Mouse (Mus musculus) embryonic facial prominence, embryonic 10.5 days (tissue): Measurements from ENCODE around the gene Rpain. TPM values are rescaled to one million over a fixed set of nuclear protein-coding genes. Genes with fewer than 3 reads are reported as not detected.

Experiments
- DNase-seq: peaks from one replicate; pipeline ENCODE4 v3.0.0-alpha.2; 2017; ENCODE audit warnings: low spot score
- H3K27ac ChIP-seq: fragments of 300-500 bp; sonication (generic); replicated peaks from 2 replicates; pipeline ENCODE4 v1.5.1; 2016; ENCODE audit warnings: mild to moderate bottlenecking
- H3K27me3 ChIP-seq: fragments of 300-500 bp; sonication (generic); replicated peaks from 2 replicates; pipeline ENCODE4 v1.6.1; 2016; ENCODE audit warnings: low read depth, mild to moderate bottlenecking; ENCODE audit not compliant: poor library complexity, severe bottlenecking
- H3K36me3 ChIP-seq: fragments of 300-500 bp; sonication (generic); replicated peaks from 2 replicates; pipeline ENCODE4 v1.6.1; 2016; ENCODE audit warnings: mild to moderate bottlenecking, moderate library complexity
- H3K4me1 ChIP-seq: fragments of 300-500 bp; sonication (generic); 2 replicates; pipeline ENCODE4 v1.6.1; 2016
- H3K4me3 ChIP-seq: fragments of 300-500 bp; sonication (generic); 2 replicates; pipeline ENCODE4 v1.5.1; 2016; ENCODE audit warnings: mild to moderate bottlenecking, moderate library complexity
- H3K9me3 ChIP-seq: fragments of 300-500 bp; sonication (generic); 2 replicates; pipeline ENCODE4 v1.6.1; 2016; ENCODE audit warnings: mild to moderate bottlenecking
- WGBS: fragments of 180-500 bp; shearing (Covaris S2); methylation state at CpG from one replicate; pipeline ENCODE4 v1.1.7; 2016; 5-methylcytosine and 5-hydroxymethylcytosine counted together
- polyA plus RNA-seq: library from polyadenylated mRNA; unstranded; fragments of >200 nt; fragmentation: Nextera tagmentation; extraction: Ambion mirVana; gene quantifications from 2 replicates; pipeline ENCODE4 v1.2.1, GENCODE M21; 2016

The Rpain gene
- polyA plus RNA-seq, 1 experiment from 2014 or later, result 82.4 TPM

DNA sequence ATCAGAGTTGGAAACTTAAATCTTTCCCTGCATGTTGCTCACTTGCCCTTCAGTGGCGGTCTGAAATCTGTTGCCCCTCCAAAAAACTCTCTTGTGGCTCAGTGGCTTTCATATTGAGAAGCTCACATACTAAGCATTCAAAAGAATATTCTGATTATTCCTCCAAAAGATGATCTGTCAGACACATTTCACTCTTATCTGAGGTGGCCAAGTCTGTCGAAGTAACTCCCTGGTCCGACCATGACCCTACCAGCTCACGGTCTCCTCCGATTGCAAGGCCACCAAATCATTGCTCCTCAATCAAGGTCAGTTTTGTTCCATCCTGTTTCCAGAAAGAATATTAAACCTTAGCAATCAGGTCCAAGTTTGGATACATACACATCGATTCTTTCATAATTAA is 37.0 kb downstream of the Rpain start:
- no peaks in the 10 kb centered on the region for H3K27me3 ChIP-seq

DNA sequence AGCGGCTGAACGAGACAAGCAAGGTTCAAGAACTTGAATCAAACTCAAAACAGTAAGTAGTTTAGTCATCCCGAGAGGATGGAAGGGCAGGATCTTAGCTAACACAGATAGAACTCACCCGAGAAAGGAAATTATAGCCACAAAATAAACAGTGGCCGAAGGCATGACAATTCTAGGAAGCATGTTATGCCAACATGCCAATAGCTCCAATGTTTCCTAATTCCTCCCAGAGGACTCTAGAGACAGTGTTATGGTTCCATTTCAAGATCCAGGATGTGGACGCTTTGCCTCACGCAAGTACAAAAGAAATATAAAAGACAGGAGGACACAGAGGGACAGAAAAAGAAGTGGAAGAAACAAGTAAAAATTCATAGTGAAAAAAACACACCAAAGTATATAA is 37.8 kb downstream of the Rpain start:
- 87% methylated on average over 7 of the region's 7 CpGs for WGBS
- peaks cover 58% of the 10 kb centered on the region for H3K36me3 ChIP-seq
- H3K27ac ChIP-seq, result no peak overlapping the region
- no peak for DNase-seq
- H3K27me3 ChIP-seq, result no peaks in the 10 kb centered on the region
- H3K4me1 ChIP-seq, result peaks cover 11% of the 10 kb centered on the region
- no peak overlapping the region for H3K4me3 ChIP-seq
- H3K9me3 ChIP-seq, result no peaks in the 10 kb centered on the region

More for the DNA sequence above, 37.0 kb downstream of the Rpain start:
- Histone ChIP-seq H3K4me3 (no peak overlapping the region), H3K9me3 (no peaks in the 10 kb centered on the region), H3K36me3 (peaks cover 54% of the 10 kb centered on the region), H3K27ac (no peak overlapping the region), H3K4me1 (peaks cover 18% of the 10 kb centered on the region)
- 96% methylated on average over 6 of the region's 6 CpGs for WGBS
- no peak for DNase-seq

DNA sequence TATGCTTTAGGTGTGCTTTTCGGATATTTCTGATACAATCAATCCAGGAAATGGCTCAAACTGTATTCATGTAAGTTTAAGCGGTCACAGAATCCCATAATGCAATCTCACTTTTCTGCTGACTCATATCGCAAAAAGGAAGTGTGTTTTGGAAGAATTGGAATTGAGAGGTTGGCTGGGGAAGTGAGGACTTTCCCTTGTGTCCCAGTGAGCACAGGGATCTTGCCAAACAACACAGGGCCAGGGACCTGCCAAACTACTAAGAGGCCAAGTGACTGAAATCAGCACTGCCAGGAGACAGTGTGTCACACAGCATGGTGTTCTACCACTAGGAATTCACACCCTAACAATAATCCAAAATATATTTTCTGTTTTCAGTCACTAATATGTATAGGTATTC is 38.3 kb downstream of the Rpain start:
- peaks cover 63% of the 10 kb centered on the region for H3K36me3 ChIP-seq
- 93% methylated on average over 3 of the region's 3 CpGs for WGBS
- no peaks in the 10 kb centered on the region for H3K27me3 ChIP-seq
- no peak overlapping the region for H3K4me3 ChIP-seq
- H3K4me1 ChIP-seq, result peaks cover 6% of the 10 kb centered on the region
- H3K9me3 ChIP-seq, result no peaks in the 10 kb centered on the region
- H3K27ac ChIP-seq, result no peak overlapping the region
- no peak for DNase-seq

DNA sequence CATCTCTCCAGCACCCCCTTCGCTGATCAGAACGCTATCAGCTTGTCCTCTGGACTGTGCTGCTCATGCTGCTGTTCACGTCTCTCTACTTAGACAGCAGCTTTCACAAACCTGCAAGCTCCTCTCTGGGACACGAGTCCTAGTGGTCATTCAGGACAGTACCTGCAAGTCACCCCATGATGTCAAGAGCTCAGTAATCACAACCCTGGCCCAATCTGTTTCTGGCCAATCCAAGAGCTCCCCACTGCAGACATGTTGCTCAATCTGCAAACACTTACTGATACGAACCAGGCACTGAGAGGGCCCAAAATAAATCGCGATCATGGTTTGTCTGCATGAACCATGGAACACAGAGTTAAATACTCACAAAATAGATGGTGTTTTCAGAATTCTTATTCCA is 42.7 kb downstream of the Rpain start:
- H3K9me3 ChIP-seq, result no peaks in the 10 kb centered on the region
- H3K27me3 ChIP-seq, result no peaks in the 10 kb centered on the region
- H3K36me3 ChIP-seq, result peaks cover 66% of the 10 kb centered on the region
- no peak overlapping the region for H3K4me3 ChIP-seq
- peaks cover 9% of the 10 kb centered on the region for H3K4me1 ChIP-seq
- 93% methylated on average over 7 of the region's 7 CpGs for WGBS
- no peak for DNase-seq
- no peak overlapping the region for H3K27ac ChIP-seq

DNA sequence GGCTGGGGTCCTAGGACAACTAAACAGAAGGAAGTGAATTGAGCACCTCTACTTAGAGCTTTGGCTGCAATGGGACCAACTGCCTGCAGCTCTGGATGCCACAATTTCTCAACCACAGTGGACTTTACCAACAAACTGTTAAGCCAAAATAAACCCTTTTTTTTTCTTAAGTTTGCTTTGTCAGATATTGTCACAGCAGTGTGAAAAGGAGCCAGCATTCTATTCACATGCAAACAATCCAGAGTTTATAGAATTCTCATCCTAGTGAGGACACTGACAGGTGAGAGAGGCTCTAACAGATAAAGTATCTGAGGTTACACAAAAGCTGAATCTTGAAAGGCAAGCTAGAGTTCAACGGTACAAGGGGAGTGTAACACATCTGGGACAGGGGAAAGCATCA is 47.0 kb downstream of the Rpain start:
- WGBS, result 96% methylated on average over 1 of the region's 1 CpGs
- no peak overlapping the region for H3K27ac ChIP-seq
- H3K9me3 ChIP-seq, result no peaks in the 10 kb centered on the region
- peaks cover 33% of the 10 kb centered on the region for H3K4me1 ChIP-seq
- no peak for DNase-seq
- no peaks in the 10 kb centered on the region for H3K27me3 ChIP-seq
- no peak overlapping the region for H3K4me3 ChIP-seq
- peaks cover 43% of the 10 kb centered on the region for H3K36me3 ChIP-seq

DNA sequence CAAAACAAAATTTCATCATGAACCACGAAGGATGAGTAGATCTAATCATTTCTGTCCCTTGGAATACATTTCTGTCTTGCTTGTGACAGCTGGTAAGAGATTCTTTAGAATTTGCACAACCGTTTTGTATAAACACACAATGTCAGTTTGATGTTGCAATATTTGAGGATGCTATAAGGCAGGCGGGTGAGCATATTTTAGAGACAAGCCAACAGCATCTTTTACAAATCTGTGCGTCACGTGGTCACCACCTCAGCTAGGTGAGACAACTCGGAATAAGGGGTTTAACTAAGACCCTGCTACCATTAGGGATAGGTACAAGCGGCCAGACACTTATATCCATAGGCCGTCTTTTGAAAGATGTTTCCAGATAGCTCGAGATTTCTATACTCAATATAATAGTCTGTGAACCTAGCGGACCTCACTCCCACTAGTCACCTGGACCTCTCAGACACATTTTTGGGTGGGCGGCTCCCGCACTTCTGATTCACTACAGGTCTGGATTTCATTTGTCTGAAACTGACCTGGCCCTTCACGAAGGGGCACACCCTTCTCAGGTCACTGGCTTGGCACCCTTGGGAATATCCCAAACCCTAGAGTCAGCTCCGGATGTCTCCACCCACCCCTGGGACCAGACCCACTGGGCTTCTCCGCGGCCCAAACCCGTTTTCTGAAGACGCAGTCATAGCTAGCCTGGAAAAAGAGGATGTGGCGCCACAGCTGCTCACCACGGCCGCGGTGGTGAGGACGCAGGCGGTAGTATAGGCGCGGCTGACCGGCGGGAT is 48.6 kb downstream of the Rpain start:
- no peak for DNase-seq
- Histone ChIP-seq H3K9me3 (no peaks in the 10 kb centered on the region), H3K27ac (peak overlapping the region; percentile 95), H3K27me3 (no peaks in the 10 kb centered on the region), H3K4me3 (peak overlapping the region; percentile 94), H3K36me3 (peaks cover 43% of the 10 kb centered on the region), H3K4me1 (peaks cover 33% of the 10 kb centered on the region)
- 6% methylated on average over 28 of the region's 28 CpGs for WGBS

DNA sequence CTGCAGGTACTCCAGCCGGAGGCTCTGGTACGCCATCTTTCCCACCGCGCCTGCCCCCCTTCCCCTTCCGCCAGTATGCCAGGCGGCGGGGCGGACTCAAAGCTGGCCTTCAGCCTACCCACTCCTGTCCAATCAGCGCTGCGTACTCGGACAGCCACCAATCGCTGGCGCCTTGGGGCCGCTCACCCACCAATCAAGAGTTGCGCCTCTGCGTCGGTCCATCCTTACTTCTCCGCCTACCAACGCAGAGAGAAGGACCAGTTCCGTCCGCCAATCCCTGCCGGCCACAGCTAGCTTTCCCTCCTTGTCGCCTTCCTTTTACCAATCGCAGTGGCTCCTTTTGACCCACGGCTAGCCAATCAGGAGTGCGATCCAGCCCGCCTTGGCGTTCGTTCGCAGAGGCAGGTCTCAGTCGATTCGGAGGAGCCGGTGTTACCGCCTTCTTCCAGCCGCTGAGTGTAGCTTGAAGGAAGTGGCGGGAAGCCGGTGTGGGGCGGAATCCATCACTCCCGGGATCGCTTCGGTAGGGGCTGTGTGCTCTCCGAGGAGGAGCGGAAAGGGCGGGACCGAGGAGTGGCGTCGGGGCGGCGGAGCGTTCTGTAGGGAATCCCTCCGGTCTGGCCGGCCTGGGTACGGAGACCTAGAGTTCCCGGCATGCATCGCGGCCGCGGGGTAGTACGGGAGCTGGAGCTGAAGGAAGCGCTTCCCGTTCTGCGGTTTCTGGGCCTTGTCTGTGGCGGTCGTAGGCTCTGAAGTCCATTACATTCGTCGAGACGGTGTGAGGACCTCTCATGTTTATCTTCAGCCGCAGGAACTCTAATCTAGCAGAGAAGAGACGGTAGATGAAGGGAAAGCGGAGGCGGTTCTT is 49.4 kb downstream of the Rpain start, which contains the start of the genes Mis12 and Derl2:
Mis12 (plus strand) TSS at position 411 of the 868 bp plus-strand sequence.
Derl2 (minus strand) TSS at position 641 of the 868 bp plus-strand sequence.
- peak; percentile 99 for DNase-seq
- peaks cover 33% of the 10 kb centered on the region for H3K4me1 ChIP-seq
- no peaks in the 10 kb centered on the region for H3K27me3 ChIP-seq
- H3K27ac ChIP-seq, result peak within 1 kb of the TSS; percentile 95
- H3K9me3 ChIP-seq, result no peaks in the 10 kb centered on the region
- H3K36me3 ChIP-seq, result peaks cover 45% of the 10 kb centered on the region
- peak within 1 kb of the TSS; percentile 94 for H3K4me3 ChIP-seq
- under 1% methylated on average over 71 of the region's 71 CpGs for WGBS

Other genes with a start within 250 kb of the Rpain start
- 4.7 and 5.7 TPM in 2 replicates for gene Zfp3, start 206.0 kb upstream of the Rpain start, polyA plus RNA-seq
- gene Scimp, start 157.6 kb upstream of the Rpain start, polyA plus RNA-seq, result not detected in 2 replicates
- 36.5 and 39.6 TPM in 2 replicates for gene Rabep1, start 125.4 kb upstream of the Rpain start, polyA plus RNA-seq
- 146 and 151 TPM in 2 replicates for gene Nup88, start 240 bp upstream of the Rpain start, polyA plus RNA-seq
- 346 and 351 TPM in 2 replicates for gene C1qbp, start 12.8 kb downstream of the Rpain start, polyA plus RNA-seq
- 30.4 and 32.4 TPM in 2 replicates for gene Dhx33, start 34.2 kb downstream of the Rpain start, polyA plus RNA-seq
- 64.5 and 67.5 TPM in 2 replicates for gene Mis12, start 49.4 kb downstream of the Rpain start, polyA plus RNA-seq
- gene Derl2, start 49.6 kb downstream of the Rpain start, polyA plus RNA-seq, result 33.1 and 33.5 TPM in 2 replicates
- gene 6330403K07Rik, start 63.3 kb downstream of the Rpain start, polyA plus RNA-seq, result 118 and 150 TPM in 2 replicates
- gene Nlrp1a, start 174.5 kb downstream of the Rpain start, polyA plus RNA-seq, result 0.06 TPM in 2 replicates